Mouse (Mus musculus) CH12.LX (cell line): ENCODE measurements around the gene Slc7a6.

ENCODE experiments used
- CTCF ChIP-seq, 2 experiments: IDR thresholded peaks in 1 of 2; conservative IDR thresholded peaks in 1 of 2; 2 replicates each; pipeline ENCODE4 v1.5.1; 2011 to 2012; ENCODE audit warnings: low read depth in 2 of 2, low read length in 2 of 2, improper control_type of control experiment in 1 of 2, inconsistent platforms in 1 of 2, mild to moderate bottlenecking in 1 of 2, moderate library complexity in 1 of 2
- E2F4 ChIP-seq: IDR thresholded peaks from 2 replicates; pipeline ENCODE4 v1.6.1; 2011; ENCODE audit warnings: low read depth, low read length, improper control_type of control experiment; ENCODE audit not compliant: insufficient replicate concordance
- ELF1 ChIP-seq: IDR thresholded peaks from 2 replicates; pipeline ENCODE4 v1.6.1; 2014; ENCODE audit warnings: low read depth, mild to moderate bottlenecking, inconsistent platforms, low read length, improper control_type of control experiment
- EP300 ChIP-seq: IDR thresholded peaks from 2 replicates; pipeline ENCODE4 v1.6.1; 2011; ENCODE audit warnings: low read length, improper control_type of control experiment
- IRF4 ChIP-seq: IDR thresholded peaks from 2 replicates; pipeline ENCODE4 v1.6.1; 2014; ENCODE audit warnings: low read depth, mild to moderate bottlenecking, inconsistent platforms, low read length, improper control_type of control experiment
- MAFK ChIP-seq: IDR thresholded peaks from 2 replicates; pipeline ENCODE4 v1.6.1; 2011; ENCODE audit warnings: low read length, improper control_type of control experiment; ENCODE audit not compliant: insufficient replicate concordance
- NELFE ChIP-seq: IDR thresholded peaks from 2 replicates; pipeline ENCODE4 v1.6.1; 2011; ENCODE audit warnings: low read depth, low read length, improper control_type of control experiment
- POLR2A ChIP-seq: IDR thresholded peaks from 2 replicates; pipeline ENCODE4 v1.6.1; 2011; ENCODE audit warnings: low read depth, mild to moderate bottlenecking, improper control_type of control experiment, low read length
- TCF12 ChIP-seq: IDR thresholded peaks from 2 replicates; pipeline ENCODE4 v1.6.1; 2014; ENCODE audit warnings: low read depth, mild to moderate bottlenecking, inconsistent platforms, low read length, improper control_type of control experiment
- ZKSCAN1 ChIP-seq: IDR thresholded peaks from 2 replicates; pipeline ENCODE4 v1.6.1; 2012; ENCODE audit warnings: low read depth, inconsistent platforms, low read length, improper control_type of control experiment, borderline replicate concordance
- ZNF384 ChIP-seq: IDR thresholded peaks from 2 replicates; pipeline ENCODE4 v1.6.1; 2012; ENCODE audit warnings: low read depth, low read length, improper control_type of control experiment, inconsistent platforms

DNA sequence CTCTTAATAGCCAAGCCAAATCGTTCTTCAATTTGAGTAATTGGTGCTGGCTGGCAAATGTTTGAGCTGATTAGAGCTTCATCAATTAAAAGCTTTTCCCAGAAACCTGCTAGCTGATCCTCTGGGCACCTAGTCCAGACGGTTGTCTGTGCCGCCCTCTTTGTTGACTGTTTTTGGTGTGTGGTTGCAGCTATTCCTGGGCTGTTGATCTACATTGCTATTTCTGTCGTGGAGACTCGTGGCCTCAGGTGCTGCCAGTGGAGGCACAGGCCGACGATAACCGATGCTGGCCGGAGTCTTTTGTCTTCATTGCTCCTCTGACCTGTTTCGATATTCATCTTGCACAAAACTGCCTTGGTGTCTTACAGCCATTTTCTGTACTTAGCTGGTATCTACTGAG is 10.3 kb upstream of the Slc7a6 start:
- TF ChIP-seq ELF1 (no peak), CTCF (conservative IDR thresholded peaks at IDR 0.05 in 1 of 2, IDR thresholded peaks at IDR 0.05 in 1 of 2; ENCODE audit: low read depth in 2 of 2, low read length in 2 of 2) (no peak), ZKSCAN1 (no peak), NELFE (no peak), POLR2A (no peak), ZNF384 (no peak), IRF4 (no peak), EP300 (no peak), E2F4 (no peak), TCF12 (no peak), MAFK (no peak)
